Mouse (Mus musculus) ES-Bruce4 (cell line): ENCODE data around the gene Nrm. TPM values are rescaled to one million over a fixed set of nuclear protein-coding genes. Genes with fewer than 3 reads are reported as not detected.

Experiments
- H3K27ac ChIP-seq: 2 replicates; pipeline ENCODE4 v1.5.1; 2012; ENCODE audit warnings: low read length, inconsistent platforms; ENCODE audit not compliant: insufficient read depth
- H3K27me3 ChIP-seq: 2 replicates; pipeline ENCODE4 v1.6.1; 2012; ENCODE audit warnings: mild to moderate bottlenecking, low read length, inconsistent platforms; ENCODE audit not compliant: control insufficient read depth, poor library complexity, insufficient read depth, severe bottlenecking
- H3K36me3 ChIP-seq: 2 replicates; pipeline ENCODE4 v1.6.1; 2012; ENCODE audit warnings: inconsistent platforms, mild to moderate bottlenecking, low read length, moderate library complexity; ENCODE audit not compliant: control insufficient read depth, poor library complexity, insufficient read depth, severe bottlenecking
- H3K4me1 ChIP-seq: one replicate; pipeline ENCODE4 v1.8.1; 2011; ENCODE audit warnings: low read length; ENCODE audit not compliant: control insufficient read depth, insufficient read depth
- H3K4me3 ChIP-seq: 2 replicates; pipeline ENCODE4 v1.5.1; 2011; ENCODE audit warnings: low read depth, mild to moderate bottlenecking, low read length
- H3K9ac ChIP-seq: 2 replicates; pipeline ENCODE4 v1.6.1; 2012; ENCODE audit warnings: low read depth, mild to moderate bottlenecking, inconsistent platforms; ENCODE audit not compliant: poor library complexity, severe bottlenecking
- H3K9me3 ChIP-seq: replicated peaks from 2 replicates; pipeline ENCODE4 v1.6.1; 2012; ENCODE audit warnings: mild to moderate bottlenecking, low read length, inconsistent platforms; ENCODE audit not compliant: control insufficient read depth, poor library complexity, insufficient read depth, severe bottlenecking
- CTCF ChIP-seq: IDR thresholded peaks from one replicate; pipeline ENCODE4 v1.8.1; 2011; ENCODE audit warnings: low read depth, low read length
- EP300 ChIP-seq: IDR thresholded peaks from 2 replicates; pipeline ENCODE4 v1.6.1; 2011; ENCODE audit warnings: low read depth, low read length; ENCODE audit not compliant: insufficient read depth
- POLR2A ChIP-seq: IDR thresholded peaks from one replicate; pipeline ENCODE4 v1.8.1; 2011; ENCODE audit warnings: low read length; ENCODE audit not compliant: insufficient read depth
- polyA plus RNA-seq: library from polyadenylated mRNA; stranded (reverse); fragments of >200 nt; gene quantifications from 2 replicates; pipeline ENCODE4 v1.2.4, GENCODE M21; 2011; ENCODE audit warnings: low read depth; ENCODE audit not compliant: missing spikeins, insufficient read depth, insufficient read length

Nrm gene
- polyA plus RNA-seq, 1 experiment: 32.9 TPM

- TF ChIP-seq EP300 (no peak), POLR2A (no peak), CTCF (no peak)
- H3K9me3 ChIP-seq: no peaks in the 10 kb centered on the region
- no peak overlapping the region for H3K9ac ChIP-seq
- H3K4me3 ChIP-seq: no peak overlapping the region
- H3K27me3 ChIP-seq: no peaks in the 10 kb centered on the region
- no peaks in the 10 kb centered on the region for H3K4me1 ChIP-seq
- H3K27ac ChIP-seq: no peak overlapping the region
- peaks cover 35% of the 10 kb centered on the region for H3K36me3 ChIP-seq
Measured at GRCm38 (mm10) chr17:35833239-35833751, 27.8 kb upstream of the Nrm start.

- Histone ChIP-seq H3K27ac (no peak overlapping the region; the same call in 1 of the 2 replicates), H3K4me3 (no peak overlapping the region), H3K36me3 (peaks cover 35% of the 10 kb centered on the region), H3K27me3 (no peaks in the 10 kb centered on the region), H3K9ac (no peak overlapping the region), H3K9me3 (no peaks in the 10 kb centered on the region), H3K4me1 (no peaks in the 10 kb centered on the region)
- TF ChIP-seq EP300 (no peak), POLR2A (no peak), CTCF (no peak)
Measured at GRCm38 (mm10) chr17:35833894-35834293, 27.2 kb upstream of the Nrm start.

GRCm38 (mm10) chr17:35834696-35835422 is 26.3 kb upstream of the Nrm start:
- Histone ChIP-seq H3K9me3 (no peaks in the 10 kb centered on the region), H3K9ac (peak overlapping the region; percentile 64), H3K27me3 (no peaks in the 10 kb centered on the region), H3K36me3 (peaks cover 35% of the 10 kb centered on the region), H3K4me3 (peak overlapping the region; percentile 94), H3K4me1 (no peaks in the 10 kb centered on the region), H3K27ac (peak overlapping the region; percentile 20; the same call in 1 of the 2 replicates)
- TF ChIP-seq CTCF: peak; percentile 2
- no peak for TF ChIP-seq POLR2A

GRCm38 (mm10) chr17:35835424-35836140 is 25.5 kb upstream of the Nrm start:
- TF ChIP-seq CTCF: no peak
- no peak for TF ChIP-seq POLR2A
- no peak for TF ChIP-seq EP300
- Histone ChIP-seq H3K9ac (peak overlapping the region; percentile 64), H3K36me3 (peaks cover 35% of the 10 kb centered on the region), H3K9me3 (no peaks in the 10 kb centered on the region), H3K4me3 (peak overlapping the region; percentile 94), H3K4me1 (no peaks in the 10 kb centered on the region), H3K27me3 (no peaks in the 10 kb centered on the region), H3K27ac (no peak overlapping the region)

- peaks cover 35% of the 10 kb centered on the region for H3K36me3 ChIP-seq
- TF ChIP-seq EP300 (no peak), CTCF (peak; percentile 5)
- H3K4me1 ChIP-seq: no peaks in the 10 kb centered on the region
Measured at GRCm38 (mm10) chr17:35836178-35836965, 24.7 kb upstream of the Nrm start.

More at GRCm38 (mm10) chr17:35836178-35836965, 24.7 kb upstream of the Nrm start:
- H3K27ac ChIP-seq: peak overlapping the region; percentile 79
- no peaks in the 10 kb centered on the region for H3K27me3 ChIP-seq
- no peaks in the 10 kb centered on the region for H3K9me3 ChIP-seq
- peak overlapping the region; percentile 64 for H3K9ac ChIP-seq
- H3K4me3 ChIP-seq: peak overlapping the region; percentile 94
